Mouse (Mus musculus) kidney, adult 2 months (tissue): ENCODE data around the gene Crlf2. TPM values are rescaled to one million over a fixed set of nuclear protein-coding genes. Genes with fewer than 3 reads are reported as not detected.

Source experiments
- DNase-seq: peaks from one replicate; pipeline ENCODE4 v3.0.0; 2021
- H3K27ac ChIP-seq: fragments of 200-500 bp; 2 replicates; pipeline ENCODE4 v1.5.1; 2012; ENCODE audit warnings: low read depth, low read length, control low read depth, inconsistent platforms; ENCODE audit not compliant: insufficient read depth
- H3K27me3 ChIP-seq: fragments of 200-500 bp; replicated peaks from 2 replicates; pipeline ENCODE4 v1.6.1; 2012; ENCODE audit warnings: mild to moderate bottlenecking, moderate library complexity, low read length, inconsistent platforms; ENCODE audit not compliant: control insufficient read depth, insufficient read depth
- H3K36me3 ChIP-seq: fragments of 200-500 bp; 2 replicates; pipeline ENCODE4 v1.6.1; 2012; ENCODE audit warnings: mild to moderate bottlenecking, moderate library complexity, low read length, inconsistent platforms; ENCODE audit not compliant: control insufficient read depth, insufficient read depth
- H3K4me1 ChIP-seq: fragments of 200-500 bp; 2 replicates; pipeline ENCODE4 v1.6.1; 2011; ENCODE audit warnings: low read length; ENCODE audit not compliant: control insufficient read depth, insufficient read depth
- H3K4me3 ChIP-seq: fragments of 200-500 bp; 2 replicates; pipeline ENCODE4 v1.5.1; 2011; ENCODE audit warnings: mild to moderate bottlenecking, low read depth, low read length, control low read depth; ENCODE audit not compliant: insufficient read depth
- CTCF ChIP-seq: fragments of 200-500 bp; conservative IDR thresholded peaks from 2 replicates; pipeline ENCODE4 v1.5.1; 2011; ENCODE audit warnings: low read depth, mild to moderate bottlenecking, control low read depth, low read length, moderate library complexity, mixed read lengths; ENCODE audit not compliant: insufficient read depth, insufficient read length
- POLR2A ChIP-seq: fragments of 200-500 bp; IDR thresholded peaks from one replicate; pipeline ENCODE4 v1.6.1; 2011; ENCODE audit warnings: low read depth, low read length, control low read depth
- WGBS: fragments of 180-500 bp; shearing (Covaris S2); methylation state at CpG from one replicate; pipeline ENCODE4 v1.1.7; 2018; 5-methylcytosine and 5-hydroxymethylcytosine counted together
- polyA plus RNA-seq: library from polyadenylated mRNA; depleted of rRNA; stranded (reverse); fragments of >200 nt; gene quantifications from 2 replicates; pipeline ENCODE4 v1.2.3, GENCODE M21; 2012; rRNA removed

Gene Crlf2
- polyA plus RNA-seq, 1 experiment, result 8.2 TPM

DNA sequence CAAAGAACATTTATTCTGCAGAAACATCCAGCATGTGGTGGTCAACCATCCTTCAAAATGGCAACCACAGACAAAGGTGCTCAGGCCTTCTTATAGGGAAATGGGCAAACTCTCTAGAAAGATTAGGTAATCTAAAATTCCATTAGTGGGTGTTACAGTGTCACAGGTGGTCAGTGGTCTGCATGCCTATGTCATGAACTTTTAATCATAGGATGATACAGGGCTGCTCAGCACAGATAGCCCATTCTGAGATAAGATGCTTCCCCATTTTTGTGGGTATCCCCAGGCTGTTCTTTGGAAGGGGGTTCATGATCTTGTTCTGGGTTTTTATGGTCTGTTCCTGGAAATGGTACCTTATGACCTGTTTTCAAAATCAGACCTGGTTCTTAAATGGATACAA is 49.1 kb downstream of the Crlf2 start:
- Histone ChIP-seq H3K27me3 (no peaks in the 10 kb centered on the region), H3K4me1 (no peaks in the 10 kb centered on the region), H3K4me3 (no peak overlapping the region), H3K36me3 (no peaks in the 10 kb centered on the region), H3K27ac (no peak overlapping the region)
- TF ChIP-seq POLR2A (no peak), CTCF (no peak)
- no peak for DNase-seq

GRCm38 (mm10) chr5:109506729-109507128 is 52.1 kb downstream of the Crlf2 start:
- peak; percentile 44 for DNase-seq
- TF ChIP-seq POLR2A, result no peak
- peak; percentile 51 for TF ChIP-seq CTCF
- 3% methylated on average over 1 of the region's 1 CpGs for WGBS
- H3K36me3 ChIP-seq, result no peaks in the 10 kb centered on the region
- H3K4me1 ChIP-seq, result no peaks in the 10 kb centered on the region
- no peaks in the 10 kb centered on the region for H3K27me3 ChIP-seq
- H3K27ac ChIP-seq, result no peak overlapping the region
- no peak overlapping the region for H3K4me3 ChIP-seq

Other genes starting within 250 kb of the Crlf2 start
- gene Vmn2r16, start 228.8 kb downstream of the Crlf2 start, polyA plus RNA-seq, result not detected in 2 replicates
- not detected in 2 replicates for gene Vmn2r17, start 139.3 kb downstream of the Crlf2 start, polyA plus RNA-seq
- gene 5430403G16Rik, start 132.0 kb upstream of the Crlf2 start, polyA plus RNA-seq, result 0.16 and 0.27 TPM in 2 replicates
- gene 4930522L14Rik, start 192.9 kb upstream of the Crlf2 start, polyA plus RNA-seq, result 1.2 TPM in 2 replicates